Mouse (Mus musculus) forebrain, postnatal 0 days (tissue): ENCODE data around the gene Higd1c. TPM values are rescaled to one million over a fixed set of nuclear protein-coding genes. Genes with fewer than 3 reads are reported as not detected.
"Not testable (repeated sequence)": the region's sequence is repeated elsewhere in the genome, so short reads cannot be mapped to it uniquely, and the experiment has no call there.

Experiments used
- ATAC-seq: fragments of 200-750 bp; cut with Nextera tagmentation; 2 replicates; pipeline ENCODE4 v1.8.0; 2017; ENCODE audit warnings: mild to moderate bottlenecking, moderate library complexity
- DNase-seq: peaks from one replicate; pipeline ENCODE4 v3.0.0-alpha.2; 2015
- H3K27ac ChIP-seq: fragments of 300-500 bp; sonication (generic); 2 replicates; pipeline ENCODE4 v1.5.1; 2014; ENCODE audit warnings: low read depth, mild to moderate bottlenecking, antibody characterized with exemption, low read length, moderate library complexity, mixed read lengths
- H3K27me3 ChIP-seq: fragments of 300-500 bp; sonication (generic); 2 replicates; pipeline ENCODE4 v1.6.1; 2014; ENCODE audit warnings: mild to moderate bottlenecking, low read length, mixed read lengths; ENCODE audit not compliant: insufficient read depth
- H3K36me3 ChIP-seq: fragments of 300-500 bp; sonication (generic); 2 replicates; pipeline ENCODE4 v1.6.1; 2014; ENCODE audit warnings: mild to moderate bottlenecking, moderate library complexity; ENCODE audit not compliant: insufficient read depth
- H3K4me1 ChIP-seq: fragments of 300-500 bp; sonication (generic); 2 replicates; pipeline ENCODE4 v1.6.1; 2014; ENCODE audit warnings: antibody characterized with exemption; ENCODE audit not compliant: insufficient read depth
- H3K4me2 ChIP-seq: fragments of 300-500 bp; sonication (generic); 2 replicates; pipeline ENCODE4 v1.6.1; 2014; ENCODE audit warnings: low read depth, mild to moderate bottlenecking, moderate library complexity
- H3K4me3 ChIP-seq: fragments of 300-500 bp; sonication (generic); 2 replicates; pipeline ENCODE4 v1.5.1; 2014; ENCODE audit warnings: low read depth, low read length, mixed read lengths
- H3K9ac ChIP-seq: fragments of 300-500 bp; sonication (generic); 2 replicates; pipeline ENCODE4 v1.6.1; 2014; ENCODE audit warnings: mild to moderate bottlenecking
- H3K9me3 ChIP-seq: fragments of 300-500 bp; sonication (generic); 2 replicates; pipeline ENCODE4 v1.6.1; 2016; ENCODE audit warnings: low read length
- CTCF ChIP-seq: sonication (generic); IDR thresholded peaks from 2 replicates; pipeline ENCODE4 v1.5.1; 2016; ENCODE audit warnings: antibody characterized with exemption, control low read depth, low read depth
- WGBS: fragments of 180-500 bp; shearing (Covaris S2); extraction: QIAGEN DNeasy Blood & Tissue Kit; methylation state at CpG from one replicate; pipeline ENCODE4 v1.1.7; 2014; 5-methylcytosine and 5-hydroxymethylcytosine counted together
- polyA plus RNA-seq: library from polyadenylated mRNA; unstranded; fragments of >200 nt; fragmentation: Nextera tagmentation; extraction: Ambion mirVana; gene quantifications from 2 replicates; pipeline ENCODE4 v1.2.1, GENCODE M21; 2015
- total RNA-seq: library from RNA; depleted of rRNA; stranded (reverse); fragments of >200 nt; gene quantifications from 2 replicates; pipeline ENCODE4 v1.2.3, GENCODE M21; 2014

The Higd1c gene
- total and polyA plus RNA-seq, 2 experiments from 2014 or later: not detected

DNA sequence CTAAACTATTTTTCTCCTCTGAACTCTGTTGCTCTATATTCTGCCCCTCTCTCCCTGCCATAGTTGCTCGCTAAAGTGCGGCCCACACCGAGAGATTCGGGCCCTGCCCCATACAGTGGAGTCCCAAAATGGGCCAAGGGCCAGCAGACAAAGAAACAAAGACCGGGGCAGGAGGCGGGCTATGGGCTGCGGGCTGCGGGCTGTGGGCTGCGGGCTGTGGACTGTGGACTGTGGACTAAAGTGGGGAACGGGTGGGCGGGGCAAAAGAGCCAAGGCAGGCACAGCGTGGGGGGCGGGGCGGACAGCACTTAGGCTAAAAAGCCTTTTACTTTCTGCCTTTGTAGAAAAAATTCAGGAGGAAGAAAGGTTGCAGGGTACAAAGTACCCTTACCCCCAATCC is 17.6 kb upstream of the Higd1c start:
- ATAC-seq (no peak), DNase-seq (no peak)
- H3K9me3 ChIP-seq: no peaks in the 10 kb centered on the region
- H3K4me1 ChIP-seq: no peaks in the 10 kb centered on the region
- no peaks in the 10 kb centered on the region for H3K36me3 ChIP-seq
- no peak overlapping the region for H3K27ac ChIP-seq
- TF ChIP-seq CTCF: no peak
- WGBS: 43% methylated on average over 14 of the region's 14 CpGs
- H3K4me2 ChIP-seq: no peak overlapping the region
- no peaks in the 10 kb centered on the region for H3K27me3 ChIP-seq
- H3K9ac ChIP-seq: no peak overlapping the region
- no peak overlapping the region for H3K4me3 ChIP-seq

DNA sequence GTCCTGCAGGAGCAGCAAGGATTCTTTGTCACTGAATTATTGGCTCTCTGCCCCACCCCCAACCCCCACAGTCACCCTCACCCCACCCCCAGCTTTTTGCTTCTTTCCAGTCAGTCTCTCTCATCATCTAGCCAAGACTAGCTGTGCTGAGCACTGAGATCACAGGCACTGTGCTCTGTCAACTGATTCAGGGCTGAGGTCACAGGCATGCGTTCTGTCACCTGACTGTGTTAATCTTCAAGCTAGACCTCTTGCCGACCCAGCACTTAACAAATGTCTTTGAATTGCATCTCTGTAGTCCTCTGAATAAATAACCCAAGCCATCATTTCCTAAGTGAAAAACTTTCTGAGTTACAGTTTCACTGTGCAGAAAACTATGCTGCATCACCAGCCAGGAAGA is 14.8 kb upstream of the Higd1c start:
- no peak overlapping the region for H3K4me3 ChIP-seq
- ATAC-seq (no peak), DNase-seq (no peak)
- no peaks in the 10 kb centered on the region for H3K4me1 ChIP-seq
- H3K4me2 ChIP-seq: no peak overlapping the region
- H3K27me3 ChIP-seq: no peaks in the 10 kb centered on the region
- H3K36me3 ChIP-seq: no peaks in the 10 kb centered on the region
- WGBS: 55% methylated on average over 2 of the region's 2 CpGs
- no peaks in the 10 kb centered on the region for H3K9me3 ChIP-seq
- no peak overlapping the region for H3K9ac ChIP-seq
- TF ChIP-seq CTCF: no peak
- no peak overlapping the region for H3K27ac ChIP-seq

DNA sequence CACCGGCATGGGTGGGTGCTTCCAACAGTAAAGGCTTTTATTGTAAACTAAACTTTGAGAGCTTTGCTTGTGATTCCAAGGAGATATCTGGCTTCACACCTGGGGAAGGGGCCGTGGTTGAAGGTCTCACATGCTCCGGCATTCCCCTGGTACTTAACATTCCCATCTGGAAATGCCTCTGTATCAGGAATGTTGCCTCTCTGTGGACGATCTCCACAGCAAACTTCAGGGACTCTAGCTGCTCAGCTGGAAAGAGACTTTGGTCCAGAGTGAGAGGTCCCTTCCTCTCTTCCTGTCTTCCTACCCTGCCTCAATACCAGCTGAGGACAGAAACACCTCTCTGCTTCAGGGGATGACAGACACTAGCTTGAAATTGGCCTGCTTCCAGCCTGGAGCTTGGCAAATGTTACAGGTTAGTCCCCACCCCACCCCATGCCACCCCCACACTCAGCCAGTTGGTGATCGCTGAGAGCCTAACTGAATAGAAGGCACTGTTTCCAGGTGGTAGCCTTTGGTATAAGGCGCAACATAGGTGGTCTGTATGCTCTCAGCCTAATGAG is 12.8 kb upstream of the Higd1c start:
- ATAC-seq: no peak
- 79% methylated on average over 6 of the region's 6 CpGs for WGBS
- H3K4me1 ChIP-seq: no peaks in the 10 kb centered on the region
- H3K9me3 ChIP-seq: no peaks in the 10 kb centered on the region
- H3K4me3 ChIP-seq: no peak overlapping the region
- no peak for TF ChIP-seq CTCF
- no peak overlapping the region for H3K27ac ChIP-seq
- no peaks in the 10 kb centered on the region for H3K27me3 ChIP-seq
- no peak for DNase-seq
- no peak overlapping the region for H3K4me2 ChIP-seq
- no peak overlapping the region for H3K9ac ChIP-seq
- H3K36me3 ChIP-seq: no peaks in the 10 kb centered on the region

DNA sequence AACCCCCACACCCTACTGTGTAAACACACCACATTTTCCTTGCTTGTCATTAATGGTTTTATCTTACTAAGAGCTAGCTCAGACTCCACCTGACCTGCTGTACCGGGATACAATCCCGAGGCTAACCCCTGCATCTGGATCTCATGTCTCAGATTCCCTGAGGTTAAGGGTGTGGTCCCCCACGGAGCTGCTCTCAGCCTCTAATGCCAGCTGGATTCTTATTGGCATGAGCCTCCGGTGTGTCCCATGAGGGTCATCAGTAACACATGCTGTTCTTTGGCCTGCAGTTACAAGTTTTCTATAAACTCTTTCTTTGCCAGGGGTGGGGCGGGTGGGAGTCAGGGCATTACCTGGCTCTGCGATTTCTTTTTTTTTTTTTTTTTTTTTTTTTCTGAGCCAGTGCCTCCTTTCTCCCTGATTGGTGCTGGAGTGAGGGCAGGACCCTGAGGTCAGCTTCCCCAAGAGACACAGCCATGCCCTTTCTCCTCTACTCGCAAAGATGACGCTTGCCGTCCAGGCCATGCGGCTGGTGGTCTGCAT is 11.6 kb upstream of the Higd1c start, which contains the start of the genes Methig1 and Mettl7a2:
TSS of gene Methig1 (plus strand) at position 439 of the 540 bp plus-strand sequence.
TSS of gene Mettl7a2 (plus strand) at position 490 of the 540 bp plus-strand sequence.
- Histone ChIP-seq H3K4me3 (no peak within 1 kb of the TSS), H3K27ac (no peak within 1 kb of the TSS), H3K4me2 (no peak within 1 kb of the TSS), H3K27me3 (no peaks in the 10 kb centered on the region), H3K4me1 (no peaks in the 10 kb centered on the region), H3K36me3 (no peaks in the 10 kb centered on the region), H3K9me3 (no peaks in the 10 kb centered on the region), H3K9ac (no peak within 1 kb of the TSS)
- ATAC-seq (no peak), DNase-seq (no peak)
- 91% methylated on average over 10 of the region's 10 CpGs for WGBS
- TF ChIP-seq CTCF: no peak

DNA sequence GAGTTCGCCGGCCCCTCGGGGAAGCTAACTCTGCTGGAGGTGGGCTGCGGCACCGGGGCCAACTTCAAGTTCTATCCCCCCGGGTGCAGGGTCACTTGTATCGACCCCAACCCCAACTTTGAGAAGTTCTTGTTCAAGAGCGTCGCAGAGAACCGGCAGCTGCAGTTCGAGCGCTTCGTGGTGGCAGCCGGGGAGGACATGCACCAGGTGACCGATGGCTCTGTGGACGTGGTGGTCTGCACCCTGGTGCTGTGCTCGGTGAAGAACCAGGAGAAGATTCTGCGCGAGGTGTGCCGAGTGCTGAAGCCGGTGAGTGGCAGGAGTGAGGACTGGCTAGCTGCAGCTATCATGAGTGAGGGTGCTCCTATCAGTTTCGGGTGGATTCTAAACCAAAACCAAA is 10.9 kb upstream of the Higd1c start:
- H3K27me3 ChIP-seq, H3K9ac ChIP-seq, H3K4me1 ChIP-seq, ATAC-seq, H3K4me3 ChIP-seq, H3K4me2 ChIP-seq, H3K27ac ChIP-seq, H3K9me3 ChIP-seq, H3K36me3 ChIP-seq, DNase-seq: not testable (repeated sequence)
- 96% methylated on average over 17 of the region's 22 CpGs for WGBS

DNA sequence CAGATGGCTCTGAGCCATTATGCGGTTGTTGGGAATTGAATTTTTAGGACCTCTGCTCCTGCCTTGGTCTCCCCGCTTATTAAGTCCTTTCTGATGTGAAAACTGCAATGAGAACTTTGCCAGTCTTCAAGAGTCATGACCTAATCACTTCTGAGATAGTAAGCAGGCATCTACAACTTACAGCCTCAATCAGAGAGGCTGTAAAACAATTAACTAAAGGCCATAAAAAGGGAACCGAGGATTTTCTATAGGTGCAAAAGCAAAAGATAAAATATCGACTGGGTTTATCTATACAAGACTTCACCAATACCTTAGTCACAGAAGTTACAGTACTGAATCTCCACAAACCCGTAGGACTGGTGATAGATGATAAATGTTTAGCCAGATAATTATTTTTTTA is 8.5 kb upstream of the Higd1c start:
- 94% methylated on average over 5 of the region's 5 CpGs for WGBS
- H3K27me3 ChIP-seq: no peaks in the 10 kb centered on the region

DNA sequence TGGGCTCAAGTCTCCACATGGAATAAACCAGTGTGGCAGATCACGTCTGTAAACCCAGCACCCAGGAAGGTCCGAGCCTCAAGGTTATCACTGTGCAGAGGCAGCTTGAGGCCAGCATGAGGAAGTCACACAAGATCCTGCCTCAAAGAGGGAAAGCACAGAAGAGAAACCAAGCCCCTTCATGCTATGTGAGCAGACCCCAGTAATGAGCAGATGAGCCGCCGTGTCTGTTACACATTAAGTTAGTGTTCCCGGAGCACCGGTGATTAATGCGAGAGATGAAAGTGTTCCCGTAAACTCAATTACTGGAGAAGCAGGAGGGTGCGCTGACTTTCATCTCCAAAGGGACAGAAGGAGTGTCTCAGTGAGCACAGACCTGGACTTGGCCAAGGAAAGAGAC is 1.6 kb downstream of the Higd1c start:
- H3K27me3 ChIP-seq, ATAC-seq, H3K27ac ChIP-seq, H3K9me3 ChIP-seq, DNase-seq, H3K9ac ChIP-seq, H3K36me3 ChIP-seq, H3K4me3 ChIP-seq, H3K4me2 ChIP-seq, H3K4me1 ChIP-seq: not testable (repeated sequence)
- WGBS: 49% methylated on average over 9 of the region's 9 CpGs

More for the DNA sequence above, 8.5 kb upstream of the Higd1c start:
- Histone ChIP-seq H3K36me3 (no peaks in the 10 kb centered on the region), H3K4me3 (no peak overlapping the region), H3K4me2 (no peak overlapping the region), H3K4me1 (no peaks in the 10 kb centered on the region), H3K27ac (no peak overlapping the region), H3K9ac (no peak overlapping the region), H3K9me3 (no peaks in the 10 kb centered on the region)
- TF ChIP-seq CTCF: no peak
- ATAC-seq (no peak), DNase-seq (no peak)
